Mouse (Mus musculus): ENCODE data around the gene Ano7.
"Not testable (repeated sequence)": the region's sequence is repeated elsewhere in the genome, so short reads cannot be mapped to it uniquely, and the experiment has no call there.

The Ano7 gene

DNA sequence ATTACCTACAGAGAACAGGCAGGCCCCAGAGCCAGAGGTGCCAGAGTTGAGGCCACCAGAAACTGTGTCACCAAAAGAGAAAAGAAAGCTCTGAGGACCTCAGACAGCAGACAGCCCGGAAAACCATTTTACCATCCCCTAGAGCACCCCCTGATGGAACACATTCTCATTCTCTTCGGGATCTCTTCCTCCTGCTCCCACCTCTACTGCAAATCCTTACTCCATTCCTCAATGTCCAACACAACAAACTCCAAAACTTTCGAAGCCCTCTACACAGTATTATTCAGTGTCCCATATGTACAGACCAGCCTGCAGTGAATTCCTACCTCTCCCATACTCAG is 72.1 kb downstream of the Ano7 start:
- DNase-seq (ENCODE audit: low read depth, low spot score), result no peak

DNA sequence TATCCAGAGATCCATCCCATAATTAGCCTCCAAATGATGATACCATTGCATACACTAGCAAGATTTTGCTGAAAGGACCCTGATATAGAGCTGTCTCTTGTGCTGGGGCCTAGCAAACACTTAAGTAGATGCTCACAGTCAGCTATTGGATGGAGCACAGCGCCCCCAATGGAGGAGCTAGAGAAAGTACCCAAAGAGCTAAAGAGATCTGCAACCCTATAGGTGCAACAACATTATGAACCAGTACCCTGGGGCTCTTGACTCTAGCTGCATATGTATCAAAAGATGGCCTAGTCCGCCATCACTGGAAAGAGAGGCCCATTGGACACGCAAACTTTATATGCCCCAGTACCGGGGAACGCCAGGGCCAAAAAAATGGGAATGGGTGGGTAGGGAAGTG is 76.4 kb downstream of the Ano7 start:
- DNase-seq (ENCODE audit: low read depth, low spot score), result not testable (repeated sequence)

DNA sequence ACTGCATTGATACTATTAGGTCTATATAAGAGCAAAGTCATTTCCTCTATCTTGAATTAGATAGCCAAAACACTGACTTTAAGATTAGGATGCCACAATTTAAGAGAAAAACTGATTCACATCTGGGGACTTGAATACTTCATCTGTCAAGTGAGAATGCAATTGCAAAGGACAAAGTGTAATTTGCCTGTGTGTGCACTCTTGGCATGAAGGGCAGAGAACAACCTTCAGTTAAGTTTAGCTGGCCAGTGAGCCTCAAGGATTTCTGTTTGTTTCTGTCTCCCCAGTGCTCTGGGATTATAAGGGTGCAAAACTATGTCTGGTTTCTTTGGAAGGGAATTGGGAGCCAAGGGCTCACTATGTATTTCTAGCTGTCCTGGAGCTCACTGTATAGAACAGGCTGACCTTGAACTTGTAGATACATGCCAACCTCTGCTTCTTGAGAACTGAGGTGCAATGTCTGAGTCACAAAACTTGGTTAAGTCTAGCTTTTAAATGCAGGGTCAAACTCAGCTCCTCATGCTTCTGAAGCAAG is 80.1 kb downstream of the Ano7 start:
- DNase-seq (ENCODE audit: low read depth, low spot score), result no peak

All from forelimb bud, embryonic 11.5 days (tissue).